Mouse (Mus musculus): ENCODE measurements around the gene Grin3b. TPM values are rescaled to one million over a fixed set of nuclear protein-coding genes. Genes with fewer than 3 reads are reported as not detected.

The Grin3b gene
- total and polyA plus RNA-seq, 2 experiments from 2014 or later, result 0.34 TPM; not detected in 1

GRCm38 (mm10) chr10:79976071-79976721 lies 5.7 kb downstream of the Grin3b start:
- Histone ChIP-seq H3K9ac (replicated peaks; ENCODE audit: low read depth, low read length) (no peak overlapping the region), H3K36me3 (replicated peaks; ENCODE audit: control insufficient read depth, insufficient read depth, low read length) (peaks cover 50% of the 10 kb centered on the region), H3K27ac (ENCODE audit: low read depth) (no peak overlapping the region), H3K4me2 (ENCODE audit: low read depth, low read length) (no peak overlapping the region), H3K4me1 (ENCODE audit: control insufficient read depth, insufficient read depth) (no peaks in the 10 kb centered on the region), H3K27me3 (ENCODE audit: control insufficient read depth, insufficient read depth, low read length) (peaks cover 9% of the 10 kb centered on the region), H3K9me3 (replicated peaks; ENCODE audit: control insufficient read depth, low read length) (no peaks in the 10 kb centered on the region), H3K4me3 (ENCODE audit: low read depth, low read length) (no peak overlapping the region)
- TF ChIP-seq EP300 (IDR thresholded peaks at IDR 0.05; ENCODE audit: low read depth), result no peak
- no peak for TF ChIP-seq CTCF (IDR thresholded peaks at IDR 0.05; ENCODE audit: low read depth)
- ATAC-seq (ENCODE audit: insufficient read depth, low read depth) (no peak), DNase-seq (ENCODE audit: low spot score) (no peak)
- 88% methylated on average over 28 of the region's 28 CpGs for WGBS

GRCm38 (mm10) chr10:79976722-79977107 lies 6.2 kb downstream of the Grin3b start:
- 85% methylated on average over 34 of the region's 36 CpGs for WGBS
- Histone ChIP-seq H3K27ac (ENCODE audit: low read depth) (no peak overlapping the region), H3K27me3 (ENCODE audit: control insufficient read depth, insufficient read depth, low read length) (peaks cover 4% of the 10 kb centered on the region; the same call in 1 of the 2 replicates), H3K9ac (replicated peaks; ENCODE audit: low read depth, low read length) (no peak overlapping the region), H3K4me1 (ENCODE audit: control insufficient read depth, insufficient read depth) (no peaks in the 10 kb centered on the region), H3K36me3 (replicated peaks; ENCODE audit: control insufficient read depth, insufficient read depth, low read length) (peaks cover 50% of the 10 kb centered on the region), H3K4me3 (ENCODE audit: low read depth, low read length) (no peak overlapping the region), H3K4me2 (ENCODE audit: low read depth, low read length) (no peak overlapping the region), H3K9me3 (replicated peaks; ENCODE audit: control insufficient read depth, low read length) (no peaks in the 10 kb centered on the region)
- DNase-seq (ENCODE audit: low spot score) (no peak), ATAC-seq (ENCODE audit: insufficient read depth, low read depth) (no peak)
- no peak for TF ChIP-seq EP300 (IDR thresholded peaks at IDR 0.05; ENCODE audit: low read depth)
- no peak for TF ChIP-seq CTCF (IDR thresholded peaks at IDR 0.05; ENCODE audit: low read depth)

- no peak overlapping the region for H3K4me3 ChIP-seq (ENCODE audit: low read depth, low read length)
- TF ChIP-seq CTCF (IDR thresholded peaks at IDR 0.05; ENCODE audit: low read depth), result no peak
- no peak for TF ChIP-seq EP300 (IDR thresholded peaks at IDR 0.05; ENCODE audit: low read depth)
- DNase-seq (ENCODE audit: low spot score) (no peak), ATAC-seq (ENCODE audit: insufficient read depth, low read depth) (no peak)
- no peak overlapping the region for H3K27ac ChIP-seq (ENCODE audit: low read depth)
- peaks cover under 1% of the 10 kb centered on the region; the same call in 1 of the 2 replicates for H3K4me1 ChIP-seq (ENCODE audit: control insufficient read depth, insufficient read depth)
- WGBS, result 86% methylated on average over 27 of the region's 28 CpGs
- no peaks in the 10 kb centered on the region for H3K27me3 ChIP-seq (ENCODE audit: control insufficient read depth, insufficient read depth, low read length)
- no peaks in the 10 kb centered on the region for H3K9me3 ChIP-seq (replicated peaks; ENCODE audit: control insufficient read depth, low read length)
- no peak overlapping the region for H3K9ac ChIP-seq (replicated peaks; ENCODE audit: low read depth, low read length)
- H3K4me2 ChIP-seq (ENCODE audit: low read depth, low read length), result no peak overlapping the region
- H3K36me3 ChIP-seq (replicated peaks; ENCODE audit: control insufficient read depth, insufficient read depth, low read length), result peaks cover 50% of the 10 kb centered on the region
Observed at GRCm38 (mm10) chr10:79977324-79977723, 6.8 kb downstream of the Grin3b start.

- Histone ChIP-seq H3K36me3 (replicated peaks; ENCODE audit: control insufficient read depth, insufficient read depth, low read length) (peaks cover 50% of the 10 kb centered on the region), H3K4me1 (ENCODE audit: control insufficient read depth, insufficient read depth) (peaks cover 8% of the 10 kb centered on the region), H3K9ac (replicated peaks; ENCODE audit: low read depth, low read length) (no peak overlapping the region), H3K4me3 (ENCODE audit: low read depth, low read length) (no peak overlapping the region), H3K27me3 (ENCODE audit: control insufficient read depth, insufficient read depth, low read length) (no peaks in the 10 kb centered on the region), H3K9me3 (replicated peaks; ENCODE audit: control insufficient read depth, low read length) (no peaks in the 10 kb centered on the region), H3K27ac (ENCODE audit: low read depth) (no peak overlapping the region), H3K4me2 (ENCODE audit: low read depth, low read length) (no peak overlapping the region)
- whole genome bisulfite sequencing, result 93% methylated on average over 17 of the region's 21 CpGs
- DNase-seq (ENCODE audit: low spot score) (no peak), ATAC-seq (ENCODE audit: insufficient read depth, low read depth) (no peak)
- TF ChIP-seq EP300 (IDR thresholded peaks at IDR 0.05; ENCODE audit: low read depth) (no peak), CTCF (IDR thresholded peaks at IDR 0.05; ENCODE audit: low read depth) (no peak)
Observed at GRCm38 (mm10) chr10:79978061-79978460, 7.5 kb downstream of the Grin3b start.

GRCm38 (mm10) chr10:79979401-79980155 lies 9.1 kb downstream of the Grin3b start:
- no peaks in the 10 kb centered on the region for H3K9me3 ChIP-seq (replicated peaks; ENCODE audit: control insufficient read depth, low read length)
- peak overlapping the region; percentile 33 for H3K27ac ChIP-seq (ENCODE audit: low read depth)
- WGBS, result 85% methylated on average over 22 of the region's 22 CpGs
- no peak for ATAC-seq (ENCODE audit: insufficient read depth, low read depth)
- no peaks in the 10 kb centered on the region for H3K27me3 ChIP-seq (ENCODE audit: control insufficient read depth, insufficient read depth, low read length)
- H3K4me1 ChIP-seq (ENCODE audit: control insufficient read depth, insufficient read depth), result peaks cover 13% of the 10 kb centered on the region
- TF ChIP-seq EP300 (IDR thresholded peaks at IDR 0.05; ENCODE audit: low read depth), result no peak
- TF ChIP-seq CTCF (IDR thresholded peaks at IDR 0.05; ENCODE audit: low read depth), result no peak
- no peak overlapping the region for H3K4me2 ChIP-seq (ENCODE audit: low read depth, low read length)
- no peak overlapping the region for H3K9ac ChIP-seq (replicated peaks; ENCODE audit: low read depth, low read length)
- peaks cover 46% of the 10 kb centered on the region for H3K36me3 ChIP-seq (replicated peaks; ENCODE audit: control insufficient read depth, insufficient read depth, low read length)
- H3K4me3 ChIP-seq (ENCODE audit: low read depth, low read length), result no peak overlapping the region
- no peak for DNase-seq (ENCODE audit: low spot score)
